Mouse (Mus musculus) intestine, postnatal 0 days (tissue): Measurements from ENCODE around the gene Slc17a1. TPM values are rescaled to one million over a fixed set of nuclear protein-coding genes. Genes with fewer than 3 reads are reported as not detected.

Source experiments
- ATAC-seq: fragments of 200-750 bp; cut with Nextera tagmentation; 2 replicates; pipeline ENCODE4 v1.8.0; 2017; ENCODE audit warnings: mild to moderate bottlenecking, moderate TSS enrichment, moderate library complexity
- H3K27ac ChIP-seq: fragments of 300-500 bp; sonication (generic); 2 replicates; pipeline ENCODE4 v1.5.1; 2014; ENCODE audit warnings: mild to moderate bottlenecking, low read depth, low read length, moderate library complexity
- H3K27me3 ChIP-seq: fragments of 300-500 bp; sonication (generic); replicated peaks from 2 replicates; pipeline ENCODE4 v1.6.1; 2014; ENCODE audit warnings: low read length, mixed read lengths; ENCODE audit not compliant: control insufficient read depth, insufficient read depth
- H3K36me3 ChIP-seq: fragments of 300-500 bp; sonication (generic); 2 replicates; pipeline ENCODE4 v1.6.1; 2014; ENCODE audit warnings: mild to moderate bottlenecking, moderate library complexity; ENCODE audit not compliant: control insufficient read depth, insufficient read depth
- H3K4me1 ChIP-seq: fragments of 300-500 bp; sonication (generic); replicated peaks from 2 replicates; pipeline ENCODE4 v1.6.1; 2014; ENCODE audit warnings: antibody characterized with exemption, low read length, mixed read lengths; ENCODE audit not compliant: control insufficient read depth, insufficient read depth
- H3K4me2 ChIP-seq: fragments of 300-500 bp; sonication (generic); replicated peaks from 2 replicates; pipeline ENCODE4 v1.6.1; 2014; ENCODE audit warnings: low read depth, mild to moderate bottlenecking, moderate library complexity
- H3K4me3 ChIP-seq: fragments of 300-500 bp; sonication (generic); 2 replicates; pipeline ENCODE4 v1.5.1; 2014; ENCODE audit warnings: low read depth, low read length
- H3K9ac ChIP-seq: fragments of 300-500 bp; sonication (generic); 2 replicates; pipeline ENCODE4 v1.6.1; 2014; ENCODE audit warnings: mild to moderate bottlenecking, low read depth, low read length
- H3K9me3 ChIP-seq: fragments of 300-500 bp; sonication (generic); 2 replicates; pipeline ENCODE4 v1.6.1; 2016; ENCODE audit warnings: mixed run types; ENCODE audit not compliant: control insufficient read depth
- CTCF ChIP-seq: sonication (generic); IDR thresholded peaks from 2 replicates; pipeline ENCODE4 v1.5.1; 2016; ENCODE audit warnings: low read depth, mild to moderate bottlenecking, control low read depth, antibody characterized with exemption, moderate library complexity
- WGBS: fragments of 180-500 bp; shearing (Covaris S2); extraction: QIAGEN DNeasy Blood & Tissue Kit; methylation state at CpG from one replicate; pipeline ENCODE4 v1.1.7; 2014; 5-methylcytosine and 5-hydroxymethylcytosine counted together
- polyA plus RNA-seq: library from polyadenylated mRNA; unstranded; fragments of >200 nt; fragmentation: Nextera tagmentation; extraction: Ambion mirVana; gene quantifications from 2 replicates; pipeline ENCODE4 v1.2.1, GENCODE M21; 2015

Slc17a1 gene
- polyA plus RNA-seq, 1 experiment from 2014 or later, result 0.98 TPM

DNA sequence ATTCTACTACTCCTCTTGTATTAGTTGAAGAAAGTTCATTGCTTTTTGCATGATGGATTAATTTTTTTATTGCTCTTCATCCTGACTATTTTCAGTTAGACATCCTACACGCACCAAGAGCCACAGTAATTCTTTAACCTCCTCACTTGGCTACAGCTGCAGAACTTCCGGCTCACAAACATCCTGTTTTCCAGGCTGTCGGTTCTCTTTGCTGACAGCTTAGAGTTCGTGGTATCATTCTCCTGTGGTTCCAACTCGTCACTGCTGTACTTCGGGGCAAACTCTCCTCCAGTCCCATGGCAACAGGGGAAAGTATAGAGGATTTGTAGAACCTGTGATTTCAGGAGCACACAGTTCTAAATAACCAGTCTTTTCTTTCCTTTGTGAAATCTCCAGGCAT lies 30.7 kb downstream of the Slc17a1 start:
- ATAC-seq, result no peak
- WGBS, result 60% methylated on average over 6 of the region's 6 CpGs
- no peak overlapping the region for H3K9ac ChIP-seq
- H3K36me3 ChIP-seq, result peaks cover 27% of the 10 kb centered on the region; the same call in 1 of the 2 replicates
- H3K9me3 ChIP-seq, result no peaks in the 10 kb centered on the region
- no peak overlapping the region for H3K4me2 ChIP-seq
- TF ChIP-seq CTCF, result no peak
- no peaks in the 10 kb centered on the region for H3K4me1 ChIP-seq
- H3K27ac ChIP-seq, result no peak overlapping the region
- no peak overlapping the region for H3K4me3 ChIP-seq
- H3K27me3 ChIP-seq, result no peaks in the 10 kb centered on the region

GRCm38 (mm10) chr13:23906906-23907305 lies 39.4 kb downstream of the Slc17a1 start:
- no peaks in the 10 kb centered on the region for H3K9me3 ChIP-seq
- peaks cover 18% of the 10 kb centered on the region; the same call in 1 of the 2 replicates for H3K36me3 ChIP-seq
- H3K9ac ChIP-seq, result no peak overlapping the region
- no peak overlapping the region for H3K27ac ChIP-seq
- H3K4me2 ChIP-seq, result no peak overlapping the region
- H3K27me3 ChIP-seq, result no peaks in the 10 kb centered on the region
- TF ChIP-seq CTCF, result no peak
- peaks cover 7% of the 10 kb centered on the region; the same call in 1 of the 2 replicates for H3K4me1 ChIP-seq
- no peak overlapping the region for H3K4me3 ChIP-seq
- WGBS, result 87% methylated on average over 5 of the region's 5 CpGs
- no peak for ATAC-seq

DNA sequence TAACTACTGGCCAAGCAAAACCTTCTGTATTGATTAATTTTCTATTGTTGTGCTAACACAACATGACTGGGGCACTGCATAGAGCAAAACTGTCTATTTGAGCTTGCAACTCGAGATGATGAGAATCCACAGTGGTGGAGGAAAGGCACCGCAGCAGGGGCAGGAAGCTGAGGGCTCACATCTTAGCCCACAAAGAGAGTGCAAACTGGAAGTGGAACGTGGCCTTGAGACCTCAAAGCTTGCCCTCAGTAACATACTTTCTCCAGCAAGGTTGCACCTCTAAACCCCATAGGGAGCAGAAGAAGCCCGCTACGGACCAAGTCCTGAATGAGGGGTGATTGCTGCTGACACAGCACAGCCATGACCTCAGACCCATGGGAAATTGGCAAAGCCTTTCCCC lies 42.6 kb downstream of the Slc17a1 start:
- Histone ChIP-seq H3K9ac (no peak overlapping the region), H3K4me2 (no peak overlapping the region), H3K27me3 (no peaks in the 10 kb centered on the region), H3K36me3 (peaks cover 4% of the 10 kb centered on the region; the same call in 1 of the 2 replicates), H3K4me3 (no peak overlapping the region), H3K4me1 (peaks cover 7% of the 10 kb centered on the region; the same call in 1 of the 2 replicates), H3K9me3 (no peaks in the 10 kb centered on the region), H3K27ac (no peak overlapping the region)
- ATAC-seq, result no peak
- no peak for TF ChIP-seq CTCF
- WGBS, result 84% methylated on average over 5 of the region's 5 CpGs

DNA sequence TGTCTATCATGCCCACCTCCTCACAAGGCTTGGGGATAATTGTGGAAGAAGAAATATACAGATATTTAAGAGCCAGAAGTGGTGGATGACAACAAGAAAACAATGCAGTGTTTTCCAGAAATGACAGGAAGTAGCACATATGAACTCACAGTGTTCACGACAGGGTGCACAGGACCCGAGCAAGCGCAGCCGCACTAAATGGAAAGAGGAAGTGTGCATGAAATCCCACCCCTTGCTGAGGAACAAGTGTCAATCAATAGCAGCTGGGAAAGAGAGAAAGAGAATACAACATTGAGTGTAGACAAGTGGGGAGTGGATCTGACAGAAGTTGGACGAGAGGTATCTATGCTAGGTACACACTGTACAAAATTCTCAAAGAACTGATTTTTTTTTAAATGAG lies 43.8 kb downstream of the Slc17a1 start:
- H3K36me3 ChIP-seq, result peaks cover 4% of the 10 kb centered on the region; the same call in 1 of the 2 replicates
- no peaks in the 10 kb centered on the region for H3K27me3 ChIP-seq
- H3K9me3 ChIP-seq, result no peaks in the 10 kb centered on the region
- H3K4me3 ChIP-seq, result no peak overlapping the region
- ATAC-seq, result no peak
- whole genome bisulfite sequencing, result 72% methylated on average over 5 of the region's 5 CpGs
- no peak overlapping the region for H3K27ac ChIP-seq
- no peak for TF ChIP-seq CTCF
- no peak overlapping the region for H3K4me2 ChIP-seq
- no peak overlapping the region for H3K9ac ChIP-seq
- H3K4me1 ChIP-seq, result peaks cover 11% of the 10 kb centered on the region; the same call in 1 of the 2 replicates

- Histone ChIP-seq H3K4me2 (peak overlapping the region; percentile 59), H3K9ac (peak overlapping the region; percentile 49), H3K4me3 (peak overlapping the region; percentile 32), H3K36me3 (no peaks in the 10 kb centered on the region), H3K4me1 (peaks cover 11% of the 10 kb centered on the region; the same call in 1 of the 2 replicates), H3K9me3 (no peaks in the 10 kb centered on the region), H3K27ac (peak overlapping the region; percentile 92), H3K27me3 (no peaks in the 10 kb centered on the region)
- no peak for TF ChIP-seq CTCF
- 12% methylated on average over 6 of the region's 6 CpGs for WGBS
- ATAC-seq, result peak; percentile 88
Measured at GRCm38 (mm10) chr13:23913791-23914306, 46.3 kb downstream of the Slc17a1 start.

GRCm38 (mm10) chr13:23914376-23915167 lies 47.0 kb downstream of the Slc17a1 start, which contains the start of gene Slc17a4:
Gene Slc17a4, minus strand, starts transcription at chr13:23915009.
- Histone ChIP-seq H3K27ac (peak within 1 kb of the TSS; percentile 92), H3K36me3 (no peaks in the 10 kb centered on the region), H3K9ac (peak within 1 kb of the TSS; percentile 49), H3K4me3 (peak within 1 kb of the TSS; percentile 32), H3K9me3 (no peaks in the 10 kb centered on the region), H3K4me2 (peak within 1 kb of the TSS; percentile 59), H3K27me3 (no peaks in the 10 kb centered on the region), H3K4me1 (peaks cover 11% of the 10 kb centered on the region; the same call in 1 of the 2 replicates)
- TF ChIP-seq CTCF, result no peak
- ATAC-seq, result peak; percentile 71
- 25% methylated on average over 9 of the region's 9 CpGs for WGBS
